Mouse (Mus musculus) intestine, embryonic 14.5 days (tissue): ENCODE measurements at regions not wholly inside any gene's neighbourhood (a gene's known extent, or its start where the extent isn't known, plus 50 kb on each side); places are given as distances from the start of the nearest gene placed in this dataset.

Experiments used
- ATAC-seq: fragments of 200-750 bp; cut with Nextera tagmentation; replicated peaks from 2 replicates; pipeline ENCODE4 v1.8.0; 2017; ENCODE audit warnings: low read depth, moderate number of reproducible peaks, moderate TSS enrichment, moderate library complexity; ENCODE audit not compliant: low FRiP score, low TSS enrichment
- DNase-seq: peaks from one replicate; pipeline ENCODE4 v3.0.0-alpha.2; 2018; ENCODE audit warnings: low spot score
- H3K27ac ChIP-seq: fragments of 300-500 bp; sonication (generic); 2 replicates; pipeline ENCODE4 v1.5.1; 2014; ENCODE audit warnings: low read depth, mild to moderate bottlenecking, control low read depth
- H3K27me3 ChIP-seq: fragments of 300-500 bp; sonication (generic); replicated peaks from 2 replicates; pipeline ENCODE4 v1.6.1; 2014; ENCODE audit warnings: low read length, control low read depth; ENCODE audit not compliant: control insufficient read depth, insufficient read depth
- H3K36me3 ChIP-seq: fragments of 300-500 bp; sonication (generic); 2 replicates; pipeline ENCODE4 v1.6.1; 2014; ENCODE audit warnings: low read length, control low read depth; ENCODE audit not compliant: control insufficient read depth, insufficient read depth
- H3K4me1 ChIP-seq: fragments of 300-500 bp; sonication (generic); replicated peaks from 2 replicates; pipeline ENCODE4 v1.6.1; 2014; ENCODE audit warnings: low read length, control low read depth, mixed read lengths; ENCODE audit not compliant: control insufficient read depth, insufficient read depth
- H3K4me2 ChIP-seq: fragments of 300-500 bp; sonication (generic); 2 replicates; pipeline ENCODE4 v1.6.1; 2014; ENCODE audit warnings: low read length
- H3K4me3 ChIP-seq: fragments of 300-500 bp; sonication (generic); 2 replicates; pipeline ENCODE4 v1.5.1; 2014; ENCODE audit warnings: low read depth, low read length, control low read depth, mixed read lengths
- H3K9ac ChIP-seq: fragments of 300-500 bp; sonication (generic); 2 replicates; pipeline ENCODE4 v1.6.1; 2014; ENCODE audit warnings: mild to moderate bottlenecking, low read length
- H3K9me3 ChIP-seq: fragments of 300-500 bp; sonication (generic); 2 replicates; pipeline ENCODE4 v1.6.1; 2016; ENCODE audit warnings: low read length, control low read depth; ENCODE audit not compliant: control insufficient read depth
- WGBS: fragments of 180-500 bp; shearing (Covaris S2); extraction: QIAGEN DNeasy Blood & Tissue Kit; methylation state at CpG from one replicate; pipeline ENCODE4 v1.1.7; 2014; 5-methylcytosine and 5-hydroxymethylcytosine counted together

GRCm38 (mm10) chr15:62246561-62247079 lies 1323.8 kb upstream of the A1bg start:
- WGBS, result 94% methylated on average over 4 of the region's 4 CpGs
- no peaks in the 10 kb centered on the region for H3K27me3 ChIP-seq
- H3K4me2 ChIP-seq, result no peak overlapping the region
- no peak overlapping the region for H3K4me3 ChIP-seq
- H3K27ac ChIP-seq, result no peak overlapping the region
- no peak for DNase-seq
- no peaks in the 10 kb centered on the region for H3K4me1 ChIP-seq
- ATAC-seq, result no peak
- no peaks in the 10 kb centered on the region for H3K9me3 ChIP-seq
- H3K36me3 ChIP-seq, result no peaks in the 10 kb centered on the region
- H3K9ac ChIP-seq, result no peak overlapping the region

DNA sequence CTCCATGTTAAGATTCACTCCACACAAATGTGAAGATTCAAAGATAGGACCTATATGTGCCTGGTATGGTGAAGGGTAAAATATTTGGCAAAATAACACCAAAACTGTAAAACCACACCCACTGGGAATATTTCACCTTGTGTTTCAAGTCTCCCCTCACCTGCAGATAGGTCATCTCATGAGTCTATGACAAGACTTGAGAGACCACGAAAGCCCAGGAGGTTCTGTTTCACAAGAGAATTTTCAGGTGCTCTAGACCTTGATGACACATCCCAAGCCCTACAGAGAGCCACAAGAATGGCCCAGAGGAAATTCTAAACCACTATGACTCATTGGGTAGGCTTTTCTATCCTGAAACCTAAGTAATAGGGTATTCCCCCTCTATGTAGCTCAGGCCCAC lies 1322.4 kb upstream of the A1bg start:
- H3K27me3 ChIP-seq, result no peaks in the 10 kb centered on the region
- H3K36me3 ChIP-seq, result no peaks in the 10 kb centered on the region
- H3K4me3 ChIP-seq, result no peak overlapping the region
- H3K9ac ChIP-seq, result no peak overlapping the region
- WGBS, result 96% methylated on average over 1 of the region's 1 CpGs
- no peak overlapping the region for H3K27ac ChIP-seq
- ATAC-seq (no peak), DNase-seq (no peak)
- no peaks in the 10 kb centered on the region for H3K4me1 ChIP-seq
- H3K9me3 ChIP-seq, result no peaks in the 10 kb centered on the region
- H3K4me2 ChIP-seq, result no peak overlapping the region

DNA sequence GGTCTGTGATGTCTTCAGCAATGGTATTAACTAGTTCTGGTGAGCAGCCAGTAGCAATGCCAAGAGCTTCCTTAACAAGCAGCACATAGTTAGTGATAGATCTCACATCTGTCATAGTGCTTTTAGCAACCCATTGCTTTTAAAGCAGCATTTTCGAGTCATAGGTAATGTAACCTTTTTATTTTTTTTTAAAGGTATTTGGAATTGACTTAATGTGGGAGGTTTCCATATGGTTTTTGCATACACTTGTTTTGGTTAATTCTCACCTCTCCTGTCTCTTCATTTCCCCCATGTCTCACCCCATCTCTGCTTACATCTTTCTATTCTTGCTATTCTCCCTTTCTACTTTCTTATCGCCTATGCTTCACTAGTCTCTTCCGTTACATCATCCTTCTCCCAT lies 1322.0 kb upstream of the A1bg start:
- Histone ChIP-seq H3K4me3 (no peak overlapping the region), H3K4me2 (no peak overlapping the region), H3K27ac (no peak overlapping the region), H3K9me3 (no peaks in the 10 kb centered on the region), H3K36me3 (no peaks in the 10 kb centered on the region), H3K9ac (no peak overlapping the region), H3K4me1 (no peaks in the 10 kb centered on the region), H3K27me3 (no peaks in the 10 kb centered on the region)
- WGBS, result 96% methylated on average over 3 of the region's 3 CpGs
- ATAC-seq (no peak), DNase-seq (no peak)

GRCm38 (mm10) chr15:62240031-62240430 lies 1317.2 kb upstream of the A1bg start:
- Histone ChIP-seq H3K9ac (no peak overlapping the region), H3K36me3 (no peaks in the 10 kb centered on the region), H3K27ac (no peak overlapping the region), H3K27me3 (no peaks in the 10 kb centered on the region), H3K4me1 (no peaks in the 10 kb centered on the region), H3K4me2 (no peak overlapping the region), H3K4me3 (no peak overlapping the region), H3K9me3 (no peaks in the 10 kb centered on the region)
- ATAC-seq (no peak), DNase-seq (no peak)
- WGBS, result 94% methylated on average over 3 of the region's 3 CpGs

- Histone ChIP-seq H3K4me1 (no peaks in the 10 kb centered on the region), H3K4me3 (no peak overlapping the region), H3K27ac (no peak overlapping the region), H3K36me3 (no peaks in the 10 kb centered on the region), H3K27me3 (no peaks in the 10 kb centered on the region), H3K4me2 (no peak overlapping the region), H3K9me3 (no peaks in the 10 kb centered on the region), H3K9ac (no peak overlapping the region)
- 82% methylated on average over 5 of the region's 5 CpGs for WGBS
- no peak for ATAC-seq
- DNase-seq, result no peak
Observed at GRCm38 (mm10) chr15:62238503-62239045, 1315.8 kb upstream of the A1bg start.

DNA sequence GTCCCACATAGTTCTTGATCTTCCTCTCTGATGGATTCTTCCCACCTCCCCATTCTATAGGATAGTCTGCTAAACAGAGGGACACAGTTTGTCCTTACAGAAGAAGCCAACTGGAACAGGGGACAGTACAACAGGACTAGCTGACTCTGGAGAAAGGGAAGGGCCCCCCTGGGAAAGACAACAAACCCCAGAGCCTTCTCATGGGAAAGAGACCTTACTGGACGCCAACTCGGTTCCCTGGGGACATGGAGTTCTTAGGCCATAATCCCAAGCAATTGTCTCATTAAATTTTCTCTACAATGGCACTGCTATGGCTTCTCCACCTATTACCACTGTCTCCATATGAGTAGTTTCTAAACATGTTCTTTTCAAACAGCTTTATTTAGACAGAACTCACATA lies 1313.2 kb upstream of the A1bg start:
- H3K4me3 ChIP-seq, result no peak overlapping the region
- no peaks in the 10 kb centered on the region for H3K4me1 ChIP-seq
- no peaks in the 10 kb centered on the region for H3K9me3 ChIP-seq
- WGBS, result 84% methylated on average over 2 of the region's 2 CpGs
- no peak for ATAC-seq
- no peaks in the 10 kb centered on the region for H3K36me3 ChIP-seq
- no peak overlapping the region for H3K9ac ChIP-seq
- H3K4me2 ChIP-seq, result no peak overlapping the region
- H3K27me3 ChIP-seq, result no peaks in the 10 kb centered on the region
- H3K27ac ChIP-seq, result no peak overlapping the region
- no peak for DNase-seq

DNA sequence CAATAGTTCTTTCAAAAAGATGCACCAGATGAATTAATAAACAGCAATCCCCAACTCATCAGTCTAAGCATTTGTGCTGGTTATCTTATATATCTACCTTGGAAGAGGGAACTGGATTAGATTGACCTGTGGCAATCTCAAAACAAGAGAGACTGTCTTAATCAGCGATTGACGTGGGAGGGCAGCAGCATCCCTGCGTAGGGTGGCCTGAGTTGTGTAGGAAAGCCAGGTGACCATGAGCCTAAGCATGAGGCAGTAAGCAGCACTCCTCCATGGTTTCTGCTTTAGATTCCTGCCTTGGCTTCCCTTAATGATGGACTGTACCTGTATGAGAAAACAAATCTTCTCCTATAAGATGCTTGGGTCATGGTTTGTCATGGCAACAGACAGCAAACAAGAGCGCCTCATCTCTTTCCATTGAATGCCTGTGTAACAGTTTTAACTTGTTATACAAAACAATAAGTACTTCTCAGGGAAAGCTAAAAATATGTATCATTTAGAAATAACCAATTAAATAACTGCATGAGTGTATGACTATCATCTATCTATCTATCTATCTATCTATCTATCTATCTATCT lies 1311.5 kb upstream of the A1bg start:
- no peak overlapping the region for H3K9ac ChIP-seq
- H3K9me3 ChIP-seq, result no peaks in the 10 kb centered on the region
- H3K4me1 ChIP-seq, result no peaks in the 10 kb centered on the region
- 89% methylated on average over 4 of the region's 4 CpGs for WGBS
- no peak overlapping the region for H3K27ac ChIP-seq
- ATAC-seq, result no peak
- no peak overlapping the region for H3K4me2 ChIP-seq
- H3K27me3 ChIP-seq, result no peaks in the 10 kb centered on the region
- no peaks in the 10 kb centered on the region for H3K36me3 ChIP-seq
- DNase-seq, result no peak
- H3K4me3 ChIP-seq, result no peak overlapping the region

GRCm38 (mm10) chr15:62233154-62233553 lies 1310.3 kb upstream of the A1bg start:
- DNase-seq, result no peak
- WGBS, result 62% methylated on average over 8 of the region's 8 CpGs
- Histone ChIP-seq H3K4me1 (no peaks in the 10 kb centered on the region), H3K9me3 (no peaks in the 10 kb centered on the region), H3K27me3 (no peaks in the 10 kb centered on the region), H3K4me2 (no peak overlapping the region), H3K4me3 (no peak overlapping the region), H3K27ac (no peak overlapping the region), H3K36me3 (no peaks in the 10 kb centered on the region), H3K9ac (no peak overlapping the region)
- ATAC-seq, result no peak

DNA sequence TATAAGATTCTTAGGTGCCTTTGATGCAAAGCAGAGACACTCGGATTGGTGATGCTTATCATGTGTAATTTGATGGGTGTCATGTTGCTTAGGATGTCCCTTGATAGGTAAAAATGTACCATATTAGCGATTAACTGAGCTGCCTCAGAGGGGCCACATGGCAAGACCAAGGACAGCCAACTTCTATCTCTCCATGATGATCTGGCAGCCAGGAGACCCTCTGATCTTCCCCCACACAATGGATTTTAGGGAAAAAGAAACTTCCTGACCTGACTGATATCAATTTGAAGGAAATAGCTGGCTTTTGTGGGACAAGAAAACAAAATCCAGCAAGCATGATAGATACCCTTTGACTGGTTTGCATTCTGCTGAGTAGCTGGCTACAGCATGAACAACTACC lies 1308.9 kb upstream of the A1bg start:
- no peaks in the 10 kb centered on the region for H3K27me3 ChIP-seq
- no peak overlapping the region for H3K27ac ChIP-seq
- H3K9ac ChIP-seq, result no peak overlapping the region
- H3K9me3 ChIP-seq, result no peaks in the 10 kb centered on the region
- no peak overlapping the region for H3K4me3 ChIP-seq
- H3K36me3 ChIP-seq, result no peaks in the 10 kb centered on the region
- no peak for DNase-seq
- no peak overlapping the region for H3K4me2 ChIP-seq
- no peaks in the 10 kb centered on the region for H3K4me1 ChIP-seq
- no peak for ATAC-seq
- WGBS, result 72% methylated on average over 2 of the region's 2 CpGs
